Mouse (Mus musculus) small intestine, adult 2 months (tissue): Measurements from ENCODE around the gene Hpse2. TPM values are rescaled to one million over a fixed set of nuclear protein-coding genes. Genes with fewer than 3 reads are reported as not detected.

Experiments used
- H3K27ac ChIP-seq: fragments of 200-500 bp; 2 replicates; pipeline ENCODE4 v1.5.1; 2012; ENCODE audit warnings: low read depth, low read length, control low read depth, inconsistent platforms; ENCODE audit not compliant: insufficient read depth
- H3K27me3 ChIP-seq: fragments of 200-500 bp; 2 replicates; pipeline ENCODE4 v1.6.1; 2012; ENCODE audit warnings: mild to moderate bottlenecking, moderate library complexity, low read length, inconsistent platforms; ENCODE audit not compliant: control insufficient read depth, insufficient read depth
- H3K36me3 ChIP-seq: fragments of 200-500 bp; 2 replicates; pipeline ENCODE4 v1.6.1; 2012; ENCODE audit warnings: mild to moderate bottlenecking, low read length, control low read depth, inconsistent platforms; ENCODE audit not compliant: control insufficient read depth, insufficient read depth
- H3K4me1 ChIP-seq: fragments of 200-500 bp; 2 replicates; pipeline ENCODE4 v1.6.1; 2012; ENCODE audit warnings: low read length, inconsistent platforms, mixed read lengths; ENCODE audit not compliant: control insufficient read depth, insufficient read depth, insufficient read length
- H3K4me3 ChIP-seq: fragments of 200-500 bp; 2 replicates; pipeline ENCODE4 v1.5.1; 2012; ENCODE audit warnings: low read depth, mild to moderate bottlenecking, control low read depth, inconsistent platforms, low read length, moderate library complexity
- CTCF ChIP-seq: fragments of 200-500 bp; IDR thresholded peaks from 2 replicates; pipeline ENCODE4 v1.5.1; 2012; ENCODE audit warnings: low read depth, mild to moderate bottlenecking, control low read depth, inconsistent platforms, low read length, moderate library complexity, mixed read lengths; ENCODE audit not compliant: insufficient replicate concordance, insufficient read length; ENCODE audit errors: extremely low read depth
- POLR2A ChIP-seq: fragments of 200-500 bp; IDR thresholded peaks from 2 replicates; pipeline ENCODE4 v1.6.1; 2012; ENCODE audit warnings: low read depth, mild to moderate bottlenecking, control low read depth, inconsistent platforms, low read length, moderate library complexity
- WGBS: fragments of 180-500 bp; shearing (Covaris S2); methylation state at CpG from one replicate; pipeline ENCODE4 v1.1.7; 2018; 5-methylcytosine and 5-hydroxymethylcytosine counted together
- polyA plus RNA-seq: library from polyadenylated mRNA; depleted of rRNA; stranded (reverse); fragments of >200 nt; gene quantifications from 2 replicates; pipeline ENCODE4 v1.2.3, GENCODE M21; 2012

Gene Hpse2
- polyA plus RNA-seq, 1 experiment, result 1.1 TPM

DNA sequence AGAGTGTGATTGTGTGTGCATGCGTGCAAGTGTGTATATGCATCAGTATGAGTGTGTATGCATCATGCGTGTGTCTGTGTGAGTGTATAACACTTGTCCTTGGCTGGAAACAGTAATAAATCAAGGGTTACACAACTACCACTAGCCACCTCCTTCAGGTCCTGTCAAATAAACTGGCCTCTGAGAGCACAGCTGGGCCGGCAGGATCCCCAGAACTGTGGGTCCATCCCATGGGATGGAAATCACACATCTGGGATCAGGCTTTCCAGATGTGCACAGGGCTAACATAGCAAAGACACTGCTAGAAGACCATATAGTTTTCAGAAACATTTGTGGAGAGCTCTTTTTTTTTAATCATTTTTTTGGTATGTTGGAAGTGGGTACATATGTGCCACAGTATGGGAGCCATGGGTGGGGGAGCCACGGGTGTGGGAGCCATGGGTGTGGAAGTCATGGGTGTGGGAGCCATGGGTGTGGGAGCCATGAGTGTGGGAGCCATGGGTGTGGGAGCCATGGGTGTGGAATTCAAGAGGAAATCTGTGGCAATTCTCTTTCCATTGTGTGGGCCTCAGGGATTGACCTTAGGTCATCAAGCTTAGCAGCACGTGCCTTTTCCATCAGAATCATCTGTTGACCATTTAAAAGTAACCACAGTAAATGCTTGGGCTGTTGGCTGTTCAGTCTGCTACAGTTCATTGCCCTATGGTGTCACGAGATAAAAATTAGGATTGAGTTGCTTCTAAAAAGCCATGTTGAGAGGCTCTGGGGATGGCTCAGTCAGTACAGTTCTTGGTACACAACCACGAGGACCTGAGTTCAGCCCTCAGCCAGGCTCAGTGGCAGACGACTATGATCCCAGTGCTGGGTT lies 518.3 kb downstream of the Hpse2 start:
- H3K4me1 ChIP-seq, result no peaks in the 10 kb centered on the region
- H3K27ac ChIP-seq, result no peak overlapping the region
- no peaks in the 10 kb centered on the region for H3K27me3 ChIP-seq
- H3K4me3 ChIP-seq, result no peak overlapping the region
- TF ChIP-seq CTCF (no peak), POLR2A (no peak)
- WGBS, result 78% methylated on average over 8 of the region's 8 CpGs
- no peaks in the 10 kb centered on the region for H3K36me3 ChIP-seq

DNA sequence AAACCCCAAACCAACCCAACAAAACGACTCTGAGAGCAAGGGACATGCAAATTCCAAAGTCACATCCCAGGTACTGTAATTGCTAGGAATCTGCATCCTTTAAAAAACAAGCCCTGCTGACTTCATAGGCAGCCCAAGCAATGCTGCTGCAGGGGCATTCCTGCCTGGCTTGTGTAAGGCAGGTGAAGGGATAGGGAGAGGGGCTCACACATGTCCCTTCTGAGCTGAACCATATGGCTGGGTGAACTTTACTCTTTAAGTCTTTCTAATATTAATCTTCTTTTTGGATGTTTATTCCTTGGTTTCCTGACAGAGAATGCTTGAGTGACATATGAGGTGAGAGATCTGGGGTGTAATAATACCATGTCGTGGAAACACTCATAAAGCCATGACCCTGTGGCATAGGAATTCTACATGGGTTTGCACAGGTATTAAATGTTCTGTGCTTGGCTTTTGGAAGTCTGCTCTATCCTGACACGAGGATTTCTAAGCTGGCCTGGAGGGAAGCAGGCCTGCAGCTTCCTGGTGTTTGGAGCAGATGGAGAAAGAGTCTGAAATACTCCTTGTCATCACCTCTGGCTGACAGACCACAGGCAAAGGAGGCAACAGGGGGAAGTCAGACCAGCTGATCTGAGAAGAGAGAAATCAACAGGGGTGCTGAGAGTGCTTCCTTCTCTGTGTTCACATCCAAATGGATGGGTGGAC lies 519.0 kb downstream of the Hpse2 start:
- Histone ChIP-seq H3K27me3 (no peaks in the 10 kb centered on the region), H3K4me1 (no peaks in the 10 kb centered on the region), H3K27ac (no peak overlapping the region), H3K36me3 (no peaks in the 10 kb centered on the region), H3K4me3 (no peak overlapping the region)
- no peak for TF ChIP-seq CTCF
- TF ChIP-seq POLR2A, result no peak
- 52% methylated on average over 3 of the region's 3 CpGs for WGBS

- Histone ChIP-seq H3K27me3 (no peaks in the 10 kb centered on the region), H3K4me3 (no peak overlapping the region), H3K4me1 (no peaks in the 10 kb centered on the region), H3K36me3 (no peaks in the 10 kb centered on the region), H3K27ac (no peak overlapping the region)
- no peak for TF ChIP-seq POLR2A
- WGBS, result 33% methylated on average over 3 of the region's 3 CpGs
Measured at GRCm38 (mm10) chr19:42863013-42863412, 525.1 kb downstream of the Hpse2 start.

GRCm38 (mm10) chr19:42857096-42857495 lies 531.1 kb downstream of the Hpse2 start:
- H3K36me3 ChIP-seq, result no peaks in the 10 kb centered on the region
- H3K4me3 ChIP-seq, result no peak overlapping the region
- H3K27me3 ChIP-seq, result no peaks in the 10 kb centered on the region
- no peak for TF ChIP-seq CTCF
- no peak for TF ChIP-seq POLR2A
- no peak overlapping the region for H3K27ac ChIP-seq
- WGBS, result 91% methylated on average over 5 of the region's 5 CpGs
- no peaks in the 10 kb centered on the region for H3K4me1 ChIP-seq

DNA sequence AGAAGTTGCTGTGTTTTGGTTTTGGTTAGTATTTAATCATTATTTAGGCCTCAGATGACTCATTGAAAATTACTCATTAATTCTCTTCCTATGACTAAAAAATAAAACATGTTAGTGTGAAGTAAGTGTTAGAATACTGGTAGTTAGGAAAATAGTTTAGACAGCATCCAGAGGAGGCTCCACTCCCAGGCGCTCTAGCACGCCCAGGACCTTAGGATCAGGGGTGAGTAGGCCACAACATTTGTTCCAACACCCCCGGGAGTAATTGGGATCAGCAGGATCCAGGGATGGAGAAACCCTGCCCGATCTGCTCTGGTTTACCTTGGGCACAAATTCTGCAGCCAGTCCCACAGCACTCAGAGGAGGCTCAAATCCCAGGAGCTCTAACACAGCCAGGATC lies 532.5 kb downstream of the Hpse2 start:
- Histone ChIP-seq H3K4me1 (no peaks in the 10 kb centered on the region), H3K27me3 (no peaks in the 10 kb centered on the region), H3K27ac (no peak overlapping the region), H3K4me3 (no peak overlapping the region), H3K36me3 (no peaks in the 10 kb centered on the region)
- 83% methylated on average over 4 of the region's 4 CpGs for WGBS
- TF ChIP-seq POLR2A, result no peak
- TF ChIP-seq CTCF, result no peak

GRCm38 (mm10) chr19:42850444-42850843 lies 537.7 kb downstream of the Hpse2 start:
- Histone ChIP-seq H3K4me1 (no peaks in the 10 kb centered on the region), H3K27me3 (no peaks in the 10 kb centered on the region), H3K27ac (peak overlapping the region; percentile 13), H3K4me3 (no peak overlapping the region), H3K36me3 (no peaks in the 10 kb centered on the region)
- TF ChIP-seq CTCF (no peak), POLR2A (no peak)
- WGBS, result 61% methylated on average over 5 of the region's 5 CpGs

DNA sequence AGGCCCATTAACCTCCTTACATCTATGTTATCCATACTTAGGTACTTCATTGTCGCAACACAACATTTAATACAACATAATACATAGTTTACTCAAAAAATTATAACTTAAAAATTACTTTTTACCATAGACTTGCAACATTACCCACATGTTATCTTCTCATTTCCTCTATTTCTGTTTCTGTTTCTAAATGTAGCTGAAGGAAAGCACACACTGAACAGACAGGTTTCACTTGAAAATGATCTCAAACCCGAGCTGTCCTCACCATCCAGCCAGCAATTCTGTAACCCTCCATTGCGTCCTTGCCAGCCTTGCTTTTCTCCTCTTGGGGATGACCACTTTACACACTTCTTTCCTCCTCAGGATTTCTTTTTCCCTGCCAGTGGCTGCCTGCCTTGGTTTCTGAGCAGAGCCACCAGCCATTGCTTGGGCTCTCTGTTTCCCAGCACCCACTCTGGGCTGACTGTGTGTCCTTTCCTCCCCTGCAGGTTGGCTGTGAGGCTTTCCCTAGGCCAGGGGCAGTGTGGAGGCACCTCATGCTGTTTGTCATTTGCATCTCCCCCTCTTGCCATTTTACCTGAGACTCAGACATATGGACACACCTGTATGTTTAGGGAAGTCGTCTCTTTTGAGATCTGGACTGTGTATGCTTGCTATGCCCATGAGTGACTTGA lies 548.4 kb downstream of the Hpse2 start:
- H3K27ac ChIP-seq, result no peak overlapping the region
- no peaks in the 10 kb centered on the region for H3K36me3 ChIP-seq
- TF ChIP-seq POLR2A (no peak), CTCF (no peak)
- H3K4me1 ChIP-seq, result 0 out of 2 replicates have a peak, but pooled peaks cover 2% of the 10 kb centered on the region
- no peaks in the 10 kb centered on the region for H3K27me3 ChIP-seq
- 67% methylated on average over 4 of the region's 4 CpGs for WGBS
- H3K4me3 ChIP-seq, result no peak overlapping the region
